Mouse (Mus musculus): ENCODE results near the gene Celf1.

DNA sequence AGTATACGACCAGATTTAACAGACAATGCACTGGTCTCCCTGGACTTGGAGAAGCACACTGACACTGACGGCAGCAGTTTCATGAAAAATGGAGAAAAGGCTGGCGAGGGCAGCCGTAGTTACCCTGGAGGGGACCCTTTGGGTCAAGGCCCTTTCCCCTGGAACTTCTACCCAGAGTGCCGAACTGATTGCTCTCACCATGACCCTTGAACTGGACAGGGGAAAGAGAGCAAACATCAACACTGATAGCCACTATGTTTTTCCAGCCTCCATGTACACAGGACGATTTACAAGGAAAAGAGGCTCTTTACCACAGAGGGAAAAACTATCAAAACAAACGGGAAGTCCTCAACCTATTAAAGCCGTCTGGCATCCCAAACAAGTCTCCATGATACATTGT is 8.4 kb upstream of the Celf1 start:
- no peak for TF ChIP-seq POLR2A (IDR thresholded peaks at IDR 0.05; ENCODE audit: insufficient read depth, low read depth, low read length)
- TF ChIP-seq CTCF (IDR thresholded peaks at IDR 0.05; ENCODE audit: insufficient read depth, low read depth, low read length), result no peak
